Mouse (Mus musculus) testis, adult 2 months (tissue): ENCODE measurements at regions not wholly inside any gene's neighbourhood (a gene's known extent, or its start where the extent isn't known, plus 50 kb on each side); places are given as distances from the start of the nearest gene placed in this dataset.

Source experiments
- CTCF ChIP-seq: fragments of 200-500 bp; IDR thresholded peaks from 2 replicates; pipeline ENCODE4 v1.5.1; 2012; ENCODE audit warnings: low read depth, mild to moderate bottlenecking, inconsistent platforms, low read length, moderate library complexity; ENCODE audit not compliant: control insufficient read depth, insufficient read depth, insufficient replicate concordance
- POLR2A ChIP-seq: fragments of 200-500 bp; IDR thresholded peaks from 2 replicates; pipeline ENCODE4 v1.6.1; 2012; ENCODE audit warnings: low read depth, mild to moderate bottlenecking, inconsistent platforms, low read length, moderate library complexity; ENCODE audit not compliant: control insufficient read depth

DNA sequence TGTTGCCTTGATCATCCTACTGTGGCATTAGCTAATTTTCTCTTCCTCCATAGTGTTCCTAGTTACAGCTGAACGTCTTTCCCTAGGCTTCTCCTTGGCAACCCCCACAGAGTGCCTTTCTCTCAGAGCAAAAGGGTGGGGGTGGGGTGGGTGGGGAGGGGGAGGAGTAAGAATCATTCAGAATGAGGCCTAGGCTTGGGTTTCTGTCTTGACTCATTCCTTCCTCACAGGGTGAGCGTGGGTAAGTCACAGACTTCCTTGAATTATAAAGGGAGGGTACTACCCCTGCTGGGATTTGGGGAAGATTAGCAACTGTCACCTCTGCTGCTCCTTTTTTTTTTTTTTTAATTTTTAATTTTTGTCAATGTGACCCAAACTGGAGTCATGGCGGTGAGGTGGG is 114.5 kb downstream of the Dhx35 start:
- no peak for TF ChIP-seq CTCF
- no peak for TF ChIP-seq POLR2A
